Mouse (Mus musculus) E14TG2a.4 (cell line): ENCODE measurements around the gene Atp8a2.

Source experiments
- CTCF ChIP-seq: conservative IDR thresholded peaks from 2 replicates; pipeline ENCODE4 v1.5.1; 2014; ENCODE audit warnings: low read length
- POU5F1 ChIP-seq: IDR thresholded peaks from 2 replicates; pipeline ENCODE4 v1.6.1; 2014; ENCODE audit warnings: low read length, borderline replicate concordance

GRCm38 (mm10) chr14:59819215-59820114 lies 377.5 kb downstream of the Atp8a2 start:
- TF ChIP-seq CTCF: no peak
- no peak for TF ChIP-seq POU5F1
